Mouse (Mus musculus) neural tube, embryonic 10.5 days (tissue): ENCODE data around the gene Irgc1.

ENCODE experiments used
- DNase-seq: peaks from one replicate; pipeline ENCODE4 v3.0.0-alpha.2; 2017; ENCODE audit warnings: low spot score; ENCODE audit errors: extremely low spot score

Gene Irgc1

DNA sequence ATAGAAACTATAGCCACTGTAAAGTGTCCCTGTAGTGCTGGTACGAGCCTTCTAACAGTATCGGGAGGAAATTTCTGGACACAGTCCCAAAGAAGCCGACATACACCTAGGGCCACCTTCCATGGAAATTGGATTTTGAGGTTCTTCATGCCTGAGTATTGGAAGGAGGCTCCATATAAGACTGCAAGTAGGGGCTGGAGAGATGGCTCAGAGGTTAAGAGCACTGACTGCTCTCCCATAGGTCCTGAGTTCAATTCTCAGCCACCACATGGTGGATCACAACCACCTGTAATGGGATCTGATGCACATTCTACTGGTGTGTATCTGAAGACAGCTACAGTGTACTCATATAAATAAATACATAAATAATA lies 52.0 kb downstream of the Irgc1 start:
- DNase-seq, result no peak

DNA sequence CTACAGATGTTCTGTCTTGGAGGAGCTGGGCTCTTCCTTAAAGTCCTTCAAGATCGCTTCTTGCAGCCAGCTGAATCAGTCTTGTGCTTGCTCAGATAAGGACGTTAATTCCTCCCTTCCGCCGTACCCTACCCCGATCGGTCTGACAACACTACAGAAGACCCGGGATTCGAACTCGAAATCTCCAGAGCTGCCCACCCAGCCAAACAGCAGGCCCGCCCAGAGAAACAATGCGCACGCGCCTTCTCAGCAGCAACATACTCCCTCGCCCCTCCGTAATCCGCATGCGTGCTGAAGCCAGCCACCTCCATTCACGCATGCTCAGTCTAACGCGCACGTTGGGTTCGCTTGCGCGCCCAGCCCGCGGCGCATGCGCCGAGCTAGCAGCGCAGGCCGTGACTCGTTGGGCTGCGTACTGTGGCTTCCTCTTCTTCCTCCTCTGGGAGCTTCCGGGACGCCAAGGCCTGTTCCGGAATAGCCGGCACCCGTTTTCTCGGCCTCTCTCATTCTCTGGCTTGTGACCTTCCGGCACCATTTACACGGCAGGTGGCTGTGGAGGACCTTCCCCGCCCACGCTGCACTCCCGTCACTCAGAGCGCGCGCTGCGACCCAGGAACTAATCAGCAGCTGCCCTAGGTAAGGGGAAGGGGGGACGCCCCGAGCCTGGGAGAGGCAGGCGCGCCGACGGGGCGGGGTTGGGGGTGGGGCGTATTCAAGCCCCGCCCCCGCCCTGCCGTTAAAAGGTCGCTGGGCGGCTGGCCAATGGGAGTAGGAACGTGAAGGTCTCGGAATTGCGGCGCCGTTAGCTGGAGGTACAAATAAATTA lies 52.6 kb downstream of the Irgc1 start, which contains the start of gene Smg9:
Smg9 (plus strand) TSS at position 364 of the 826 bp plus-strand sequence.
- peak; percentile 95 for DNase-seq

DNA sequence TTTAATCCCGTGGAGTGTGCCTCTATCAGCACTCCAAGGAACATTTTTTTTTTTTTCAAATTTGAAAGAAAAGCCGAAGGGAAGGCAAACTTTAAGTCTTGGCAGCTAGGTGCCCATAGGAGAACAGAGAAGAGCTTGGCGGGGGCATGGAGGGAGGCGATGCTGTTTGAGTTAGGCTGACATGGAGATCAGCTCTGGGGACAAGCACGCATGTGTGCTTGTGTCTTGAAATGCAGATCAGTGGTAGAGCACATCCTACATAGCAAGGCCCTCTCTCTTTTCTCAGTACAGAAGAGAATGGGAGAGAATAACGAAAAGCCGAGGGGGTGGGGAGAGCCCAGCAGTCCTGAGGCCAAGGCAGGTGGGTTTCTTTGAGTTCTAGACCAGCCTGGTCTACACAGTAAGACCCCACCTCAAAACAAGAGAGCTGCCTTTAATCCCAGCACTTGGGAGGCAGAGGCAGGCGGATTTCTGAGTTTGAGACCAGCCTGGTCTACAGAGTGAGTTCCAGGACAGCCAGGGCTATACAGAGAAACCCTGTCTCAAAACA lies 53.7 kb downstream of the Irgc1 start:
- no peak for DNase-seq

DNA sequence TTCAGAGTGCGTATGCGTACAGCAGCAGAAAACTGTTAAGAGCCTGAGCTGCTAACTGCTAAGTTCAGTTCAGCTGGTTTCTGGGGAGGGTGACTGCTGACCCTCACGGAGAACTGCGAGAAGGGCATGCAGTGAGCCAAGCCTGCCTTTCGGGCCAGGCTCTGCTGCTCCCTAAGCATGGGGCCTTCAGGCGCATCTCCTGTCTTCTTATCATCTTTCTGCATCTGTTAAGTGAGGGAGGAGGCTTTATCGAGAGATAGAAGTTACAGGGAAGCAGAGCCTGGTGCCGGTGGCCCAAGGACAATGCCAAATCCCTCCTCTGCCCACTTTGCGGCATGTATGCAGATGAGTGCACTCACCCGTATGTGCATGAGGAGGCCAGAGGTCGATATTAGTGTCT lies 55.3 kb downstream of the Irgc1 start:
- no peak for DNase-seq

DNA sequence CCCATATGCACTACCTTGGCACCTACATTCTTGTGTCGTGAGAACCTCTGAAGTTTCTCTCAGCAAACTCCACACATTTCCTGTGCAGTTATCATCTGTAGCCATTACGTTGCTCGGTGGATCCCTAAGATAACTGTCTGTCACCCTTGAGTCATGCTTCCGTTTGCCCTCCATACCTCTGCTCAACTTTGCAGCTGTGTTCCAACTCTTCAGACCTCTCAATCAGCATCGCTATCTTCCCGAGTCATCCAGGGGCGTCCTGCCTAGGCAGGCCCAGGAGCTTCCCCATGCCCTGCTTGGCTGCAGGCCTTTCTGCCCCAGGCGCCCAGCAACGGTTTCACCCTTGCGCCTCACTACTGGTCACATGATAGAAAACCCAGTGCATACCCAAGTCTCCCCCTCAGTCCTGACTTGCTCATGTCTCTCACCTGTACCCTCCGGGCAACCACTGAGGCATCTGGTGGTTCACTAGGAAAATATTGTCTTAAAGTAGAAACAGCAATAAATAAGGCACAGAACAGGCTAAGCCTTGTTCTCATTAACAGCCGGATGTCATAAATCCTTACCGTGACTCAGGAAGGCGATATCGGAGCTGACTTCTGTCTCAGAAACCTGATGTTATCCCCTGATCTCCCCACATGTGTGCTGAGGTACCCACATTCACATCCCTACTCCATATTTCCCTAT lies 57.5 kb downstream of the Irgc1 start:
- no peak for DNase-seq

DNA sequence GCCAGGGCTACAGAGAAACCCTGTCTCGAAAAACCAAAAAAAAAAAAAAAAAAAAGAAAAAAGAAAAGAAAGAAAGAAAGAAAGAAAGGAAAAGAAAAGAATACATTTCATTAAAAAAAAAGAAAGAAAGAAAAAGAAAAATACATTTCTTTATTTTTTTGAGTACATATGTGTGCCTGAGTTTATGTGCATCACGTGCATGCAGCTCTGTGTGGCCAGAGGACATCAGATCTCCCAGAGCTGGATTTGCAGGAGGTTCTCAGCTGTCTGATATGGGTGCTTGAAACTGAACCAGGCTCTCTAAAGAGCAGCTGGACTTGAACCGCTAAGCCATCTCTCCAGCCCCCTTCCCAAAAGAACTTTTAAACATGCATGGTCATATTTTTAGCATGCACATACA lies 58.0 kb downstream of the Irgc1 start:
- DNase-seq, result no peak

DNA sequence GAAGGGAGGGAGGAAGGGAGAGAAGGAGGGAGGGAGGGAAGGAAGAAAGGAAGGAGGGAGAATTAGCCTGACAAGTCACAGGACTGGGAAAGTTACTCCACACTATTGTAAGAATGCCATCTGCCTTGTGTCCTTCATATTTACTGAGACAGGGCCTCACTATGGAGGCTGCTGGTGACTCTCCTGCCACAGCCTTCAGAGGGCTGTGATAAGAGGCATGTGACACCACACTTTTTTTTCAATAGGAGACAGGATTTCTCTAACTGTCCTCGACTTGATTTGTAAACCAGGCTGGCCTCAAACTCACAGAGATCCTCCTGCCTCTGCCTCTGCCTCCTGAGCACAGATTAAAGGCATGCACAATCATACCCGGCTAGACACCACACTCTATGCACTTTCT lies 60.4 kb downstream of the Irgc1 start:
- DNase-seq, result no peak

DNA sequence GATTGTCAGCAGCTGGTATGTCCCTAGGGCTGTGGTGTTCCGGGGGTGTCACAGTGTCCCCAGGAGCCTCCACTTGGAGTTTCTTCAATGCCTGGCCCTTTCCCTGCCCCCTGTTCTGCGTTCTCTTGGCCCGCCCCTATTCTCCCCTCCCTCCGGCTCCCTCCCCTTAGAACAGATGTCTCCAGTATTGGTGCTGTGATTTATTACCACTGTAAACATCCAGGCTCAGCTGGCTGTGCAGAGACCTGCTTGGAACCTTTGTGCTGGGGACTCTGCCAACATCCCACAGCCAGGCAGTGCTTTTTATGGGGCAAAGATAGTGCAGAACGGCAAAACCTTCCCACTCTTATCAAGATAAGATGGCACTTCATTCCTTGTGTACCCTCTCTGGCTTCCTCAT lies 61.0 kb downstream of the Irgc1 start:
- DNase-seq, result peak; percentile 57

DNA sequence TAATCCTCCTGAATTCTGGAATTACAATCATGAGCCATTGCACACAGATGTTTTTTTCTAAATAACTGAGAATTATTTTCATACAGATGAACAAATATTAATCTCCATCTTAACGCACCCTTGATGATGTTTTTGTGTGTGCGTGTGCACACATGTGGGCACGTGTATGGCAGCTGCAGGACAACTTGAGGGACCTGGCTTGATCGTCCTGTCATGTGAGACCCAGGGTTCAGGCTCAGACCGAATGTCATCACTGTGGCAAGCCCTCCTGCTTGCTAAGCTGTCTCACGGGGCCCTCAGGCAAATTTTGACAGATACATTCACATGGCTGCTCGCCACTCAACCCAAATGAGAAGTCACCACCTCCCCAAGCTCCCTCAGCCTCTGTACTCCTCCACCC lies 61.6 kb downstream of the Irgc1 start:
- DNase-seq, result no peak

DNA sequence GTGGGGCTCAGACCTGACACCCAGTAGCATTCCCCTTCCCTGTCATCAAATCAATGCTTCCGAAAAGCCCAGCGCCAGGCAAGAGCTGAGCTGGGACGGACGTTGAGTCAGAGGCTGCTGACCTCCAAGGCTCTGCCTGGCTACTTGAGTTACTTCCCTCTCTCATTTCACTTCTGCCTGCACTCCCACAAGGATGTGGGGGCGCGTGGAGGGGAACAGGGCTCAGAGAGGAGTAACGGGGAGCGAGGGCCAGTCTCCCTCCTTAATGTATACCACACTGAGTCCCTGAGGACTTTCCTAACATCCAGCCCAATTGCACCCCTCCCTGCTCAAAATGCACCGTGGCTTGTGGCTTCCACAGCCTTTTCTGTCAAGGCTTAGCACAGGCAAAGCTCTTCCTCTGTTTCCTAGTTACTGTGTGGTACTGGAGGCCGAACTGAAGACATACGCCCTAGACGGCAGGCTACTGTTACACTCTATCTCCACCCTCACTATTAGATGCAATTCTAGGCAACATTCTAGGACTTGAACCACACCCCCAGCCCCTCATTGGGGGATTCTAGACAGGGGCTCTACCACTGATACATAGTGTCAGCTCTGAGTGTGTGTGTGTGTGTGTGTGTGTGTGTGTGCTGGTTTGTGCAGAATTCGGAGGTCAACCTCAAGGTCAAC lies 62.4 kb downstream of the Irgc1 start:
- no peak for DNase-seq

DNA sequence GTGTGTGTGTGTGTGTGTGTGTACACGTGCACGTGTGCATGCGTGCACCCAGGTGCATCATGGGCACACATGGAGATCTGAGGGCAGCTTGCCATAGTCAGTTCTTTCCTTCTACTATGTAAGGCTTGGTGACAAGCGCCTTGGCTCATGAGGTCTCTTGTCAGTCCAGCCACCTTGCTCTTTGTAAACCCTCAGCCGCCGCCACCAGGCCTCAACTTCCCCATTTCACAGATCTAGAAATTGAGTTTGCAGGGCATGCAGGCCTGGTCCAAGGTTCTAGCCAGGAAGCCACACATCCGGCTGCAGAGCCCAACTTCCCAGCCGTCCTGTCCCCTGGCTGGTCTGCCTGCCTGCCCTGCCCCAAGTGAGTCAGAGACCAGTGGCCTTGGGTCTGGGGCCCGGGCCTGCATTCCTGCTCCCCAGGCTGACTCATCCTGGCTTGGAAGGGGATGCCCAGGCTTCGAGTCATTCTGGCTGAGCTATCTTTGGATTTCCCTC lies 65.0 kb downstream of the Irgc1 start:
- no peak for DNase-seq

DNA sequence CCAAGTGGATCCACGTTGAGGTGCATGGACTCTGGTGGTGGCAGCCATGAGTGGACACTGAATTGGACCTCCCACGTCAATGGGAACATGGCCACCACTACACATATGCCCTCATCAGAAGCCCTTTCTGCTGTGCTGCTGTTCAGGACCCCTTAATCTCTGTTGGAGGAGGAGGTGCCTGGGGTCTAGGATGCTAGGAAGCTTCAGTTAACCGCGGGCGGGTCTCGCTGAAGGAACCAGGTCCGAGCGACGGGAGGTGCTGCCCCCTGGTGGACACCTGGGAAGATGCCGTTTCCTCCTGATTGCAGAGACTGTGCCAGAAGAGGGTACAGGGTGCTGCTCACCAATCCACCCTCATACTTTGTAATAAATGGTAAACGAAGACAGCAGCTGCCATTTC lies 67.3 kb downstream of the Irgc1 start:
- peak; percentile 84 for DNase-seq

DNA sequence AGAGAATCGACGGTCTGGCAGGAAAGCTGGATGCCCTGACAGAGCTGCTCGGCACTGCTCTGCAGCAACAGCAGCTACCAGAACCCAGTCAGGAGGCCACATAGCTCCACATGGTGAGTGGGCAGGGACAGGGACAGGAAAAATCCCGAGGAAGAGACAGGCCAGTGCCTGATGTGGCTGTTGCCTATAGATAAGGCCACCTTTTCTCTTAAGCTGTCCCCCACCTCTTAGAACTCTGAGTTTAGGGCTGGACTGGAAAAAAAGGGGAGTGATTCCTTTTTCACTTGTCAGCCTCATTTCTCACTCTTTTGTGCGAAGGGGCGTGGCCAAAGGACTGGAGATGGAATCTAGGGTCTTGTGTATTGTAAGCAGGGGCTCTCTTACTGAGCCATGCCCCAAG lies 68.0 kb downstream of the Irgc1 start:
- no peak for DNase-seq

DNA sequence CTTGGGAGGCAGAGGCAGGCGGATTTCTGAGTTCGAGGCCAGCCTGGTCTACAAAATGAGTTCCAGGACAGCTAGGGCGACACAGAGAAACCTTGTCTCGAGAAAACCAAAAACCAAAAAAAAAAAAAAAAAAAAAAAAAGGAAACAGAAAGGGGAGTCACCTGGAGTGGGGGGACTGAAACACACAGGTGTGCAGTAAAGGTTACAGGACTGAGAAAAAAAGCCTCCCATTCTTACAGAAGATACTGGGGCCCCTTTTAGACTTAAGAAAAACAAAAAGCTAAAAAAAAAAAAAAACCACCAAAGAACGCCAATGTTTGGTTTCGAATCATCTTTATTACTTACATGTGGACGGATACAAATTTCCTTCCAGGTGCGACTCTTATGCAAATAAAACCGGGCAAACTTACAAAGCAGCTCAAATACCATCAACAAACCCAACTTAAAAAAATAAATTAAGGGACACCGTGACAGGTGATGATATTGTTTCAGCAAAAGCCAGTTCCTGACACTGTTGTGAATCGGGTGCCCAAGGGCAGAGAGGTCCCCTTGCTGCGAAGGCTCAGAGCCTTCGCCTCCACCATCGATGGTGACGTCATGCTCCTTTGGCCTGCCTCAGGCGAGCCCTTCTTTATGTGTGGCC lies 69.2 kb downstream of the Irgc1 start:
- no peak for DNase-seq
